Mouse (Mus musculus) myocyte (in vitro differentiated cells): ENCODE data around the gene Prl8a1.

Source experiments
- MAX ChIP-seq: IDR thresholded peaks from one replicate; pipeline ENCODE4 v1.6.1; 2011; ENCODE audit warnings: low read depth, mild to moderate bottlenecking, control low read depth
- MYOD1 ChIP-seq, 3 experiments: IDR thresholded peaks; one replicate each; pipeline ENCODE4 v1.6.1; 2011; ENCODE audit warnings: control low read depth in 2 of 3, low read depth in 2 of 3, mild to moderate bottlenecking in 2 of 3, moderate library complexity in 1 of 3; ENCODE audit not compliant: insufficient read length in 2 of 3, control insufficient read depth in 1 of 3
- POLR2A ChIP-seq: IDR thresholded peaks from one replicate; pipeline ENCODE4 v1.6.1; 2011; ENCODE audit warnings: low read depth, mild to moderate bottlenecking, control low read depth, moderate library complexity; ENCODE audit not compliant: insufficient read length
- POLR2AphosphoS2 ChIP-seq: IDR thresholded peaks from one replicate; pipeline ENCODE4 v1.6.1; 2011; ENCODE audit warnings: low read depth, control low read depth; ENCODE audit not compliant: insufficient read length
- REST ChIP-seq: IDR thresholded peaks from one replicate; pipeline ENCODE4 v1.6.1; 2011; ENCODE audit warnings: mild to moderate bottlenecking, control low read depth, moderate library complexity; ENCODE audit not compliant: insufficient read depth, insufficient read length
- TCF12 ChIP-seq: IDR thresholded peaks from one replicate; pipeline ENCODE4 v1.6.1; 2011; ENCODE audit warnings: mild to moderate bottlenecking, control low read depth; ENCODE audit not compliant: poor library complexity, insufficient read depth, severe bottlenecking
- USF1 ChIP-seq: IDR thresholded peaks from one replicate; pipeline ENCODE4 v1.6.1; 2011; ENCODE audit warnings: low read depth, mild to moderate bottlenecking, control low read depth, moderate library complexity

DNA sequence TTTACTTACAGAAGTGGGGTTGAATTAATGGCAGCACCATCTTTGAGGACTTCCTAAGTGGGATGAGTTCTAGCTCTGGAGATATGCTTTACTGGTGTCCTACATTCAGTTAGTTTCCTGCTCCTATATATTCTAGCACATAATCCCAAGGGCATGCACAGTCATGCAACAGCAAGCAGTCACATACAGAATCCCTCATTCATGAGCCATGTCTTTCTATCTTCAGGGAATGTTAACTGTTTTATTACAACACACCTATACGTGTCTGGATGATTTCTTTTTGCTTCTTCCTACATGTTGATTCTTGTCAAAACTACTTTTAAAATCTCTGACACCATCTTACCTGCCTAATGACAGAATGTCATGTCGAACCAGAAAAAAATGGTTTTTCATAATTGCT, at the start of gene Prl8a1:
- TF ChIP-seq MYOD1 (IDR thresholded peaks at IDR 0.05; ENCODE audit: control insufficient read depth in 1 of 3, insufficient read length in 2 of 3, low read depth in 2 of 3) (no peak), POLR2A (no peak), POLR2AphosphoS2 (no peak), REST (no peak), USF1 (no peak), MAX (no peak), TCF12 (no peak)
